Mouse (Mus musculus): ENCODE results near the gene Ssc4d. TPM values are rescaled to one million over a fixed set of nuclear protein-coding genes. Genes with fewer than 3 reads are reported as not detected.

Gene Ssc4d
- polyA plus RNA-seq, 1 experiment from 2014 or later: 2.3 TPM

DNA sequence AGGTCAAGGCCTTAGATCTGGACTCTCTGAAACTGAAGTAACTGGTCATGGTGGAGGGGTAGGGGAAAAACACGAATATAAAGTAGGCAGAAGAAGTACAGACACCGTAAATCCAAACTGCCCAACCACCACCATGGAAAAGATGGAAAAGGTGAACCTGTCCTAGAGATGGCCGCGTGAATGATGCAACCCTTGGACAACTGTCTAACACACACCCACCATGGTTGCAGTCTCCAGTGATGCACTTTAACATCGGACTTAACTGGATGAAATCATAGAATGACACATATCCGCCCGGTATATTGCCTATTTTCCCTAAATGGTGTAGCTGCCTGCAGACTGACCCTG lies 39.2 kb downstream of the Ssc4d start:
- Histone ChIP-seq H3K27me3 (replicated peaks; ENCODE audit: control insufficient read depth, insufficient read depth, low read length) (no peaks in the 10 kb centered on the region), H3K9ac (ENCODE audit: low read depth, low read length) (peak overlapping the region; percentile 49; the same call in 1 of the 2 replicates), H3K4me1 (ENCODE audit: control insufficient read depth, insufficient read depth, low read length) (peaks cover 16% of the 10 kb centered on the region), H3K4me2 (ENCODE audit: low read depth, low read length) (peak overlapping the region; percentile 45), H3K4me3 (ENCODE audit: low read length) (peak overlapping the region; percentile 78), H3K36me3 (ENCODE audit: control insufficient read depth, insufficient read depth, low read length) (no peaks in the 10 kb centered on the region), H3K27ac (ENCODE audit: low read length) (peak overlapping the region; percentile 66), H3K9me3 (ENCODE audit: control insufficient read depth, low read length) (no peaks in the 10 kb centered on the region)
- WGBS: 52% methylated on average over 7 of the region's 7 CpGs
- no peak; the same call in 1 of the 2 replicates for ATAC-seq

- under 1% methylated on average over 48 of the region's 48 CpGs for WGBS
- H3K36me3 ChIP-seq (ENCODE audit: control insufficient read depth, insufficient read depth, low read length): no peaks in the 10 kb centered on the region
- peak within 1 kb of the TSS; percentile 89 for H3K9ac ChIP-seq (ENCODE audit: low read depth, low read length)
- H3K4me2 ChIP-seq (ENCODE audit: low read depth, low read length): peak within 1 kb of the TSS; percentile 70
- no peaks in the 10 kb centered on the region for H3K9me3 ChIP-seq (ENCODE audit: control insufficient read depth, low read length)
- peak; percentile 96 for ATAC-seq
- peak within 1 kb of the TSS; percentile 98 for H3K27ac ChIP-seq (ENCODE audit: low read length)
- peaks cover 16% of the 10 kb centered on the region for H3K4me1 ChIP-seq (ENCODE audit: control insufficient read depth, insufficient read depth, low read length)
- no peaks in the 10 kb centered on the region for H3K27me3 ChIP-seq (replicated peaks; ENCODE audit: control insufficient read depth, insufficient read depth, low read length)
- peak within 1 kb of the TSS; percentile 78 for H3K4me3 ChIP-seq (ENCODE audit: low read length)
Observed at GRCm38 (mm10) chr5:135934481-135935175, 39.7 kb downstream of the Ssc4d start, which contains the start of gene Ywhag. TSS of gene Ywhag (minus strand) at chr5:135934616.

DNA sequence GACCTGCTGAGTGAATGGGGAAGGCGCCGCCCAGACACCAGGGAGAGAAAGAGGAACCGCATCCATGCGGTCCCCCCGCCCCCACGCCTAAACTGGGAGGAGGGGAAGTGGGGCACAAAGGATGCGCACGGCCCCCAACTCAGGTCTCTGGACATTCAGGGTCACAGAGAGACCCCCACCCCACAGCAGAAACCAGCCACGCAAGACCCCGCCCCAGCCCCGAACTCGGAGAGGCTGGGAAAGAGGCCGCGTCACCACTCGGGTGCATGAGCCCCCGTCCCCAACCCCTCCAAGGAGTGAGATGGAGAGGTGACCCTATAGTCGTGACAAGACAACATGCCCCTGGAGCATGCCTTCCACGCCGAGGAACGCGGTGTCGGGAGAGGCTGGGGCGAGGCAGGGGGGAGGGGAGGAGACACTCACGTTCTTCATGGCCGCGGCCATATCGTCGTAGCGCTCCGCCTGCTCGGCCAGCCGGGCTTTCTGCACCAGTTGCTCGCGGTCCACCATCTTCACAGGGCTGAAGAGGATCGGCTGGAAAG lies 40.4 kb downstream of the Ssc4d start:
- Histone ChIP-seq H3K27me3 (replicated peaks; ENCODE audit: control insufficient read depth, insufficient read depth, low read length) (no peaks in the 10 kb centered on the region), H3K4me3 (ENCODE audit: low read length) (peak overlapping the region; percentile 78), H3K36me3 (ENCODE audit: control insufficient read depth, insufficient read depth, low read length) (no peaks in the 10 kb centered on the region), H3K4me1 (ENCODE audit: control insufficient read depth, insufficient read depth, low read length) (peaks cover 16% of the 10 kb centered on the region), H3K9ac (ENCODE audit: low read depth, low read length) (peak overlapping the region; percentile 89), H3K9me3 (ENCODE audit: control insufficient read depth, low read length) (no peaks in the 10 kb centered on the region), H3K27ac (ENCODE audit: low read length) (peak overlapping the region; percentile 98), H3K4me2 (ENCODE audit: low read depth, low read length) (peak overlapping the region; percentile 70)
- peak; percentile 75 for ATAC-seq
- WGBS: under 1% methylated on average over 35 of the region's 35 CpGs

- no peaks in the 10 kb centered on the region for H3K9me3 ChIP-seq (ENCODE audit: control insufficient read depth, low read length)
- H3K27ac ChIP-seq (ENCODE audit: low read length): peak overlapping the region; percentile 98; the same call in 1 of the 2 replicates
- peaks cover 16% of the 10 kb centered on the region for H3K4me1 ChIP-seq (ENCODE audit: control insufficient read depth, insufficient read depth, low read length)
- H3K4me2 ChIP-seq (ENCODE audit: low read depth, low read length): peak overlapping the region; percentile 70
- WGBS: 6% methylated on average over 12 of the region's 12 CpGs
- H3K36me3 ChIP-seq (ENCODE audit: control insufficient read depth, insufficient read depth, low read length): no peaks in the 10 kb centered on the region
- ATAC-seq: no peak
- H3K27me3 ChIP-seq (replicated peaks; ENCODE audit: control insufficient read depth, insufficient read depth, low read length): no peaks in the 10 kb centered on the region
- peak overlapping the region; percentile 89 for H3K9ac ChIP-seq (ENCODE audit: low read depth, low read length)
- H3K4me3 ChIP-seq (ENCODE audit: low read length): peak overlapping the region; percentile 78
Observed at GRCm38 (mm10) chr5:135933222-135933899, 41.0 kb downstream of the Ssc4d start.

DNA sequence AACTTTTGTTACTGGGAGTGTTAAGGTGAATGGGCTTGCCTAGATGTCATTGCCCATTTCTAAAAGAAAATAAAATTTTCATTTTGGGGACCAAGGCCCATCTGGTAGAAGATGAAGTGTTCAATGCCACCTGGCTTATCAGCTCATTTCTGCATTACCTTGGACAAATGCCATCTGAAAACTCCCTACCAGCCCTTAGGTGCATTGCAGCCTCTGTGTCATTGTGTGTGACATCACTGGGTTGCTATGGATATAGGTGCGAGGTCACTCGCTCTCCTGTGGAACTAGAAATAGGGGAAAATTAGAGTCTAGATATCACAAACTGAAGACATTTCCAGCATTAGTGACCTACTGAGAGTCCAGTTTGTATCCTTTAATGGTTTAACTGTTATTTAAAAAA lies 42.0 kb downstream of the Ssc4d start:
- ATAC-seq: no peak
- Histone ChIP-seq H3K4me3 (ENCODE audit: low read length) (no peak overlapping the region), H3K9me3 (ENCODE audit: control insufficient read depth, low read length) (no peaks in the 10 kb centered on the region), H3K27ac (ENCODE audit: low read length) (no peak overlapping the region), H3K36me3 (ENCODE audit: control insufficient read depth, insufficient read depth, low read length) (no peaks in the 10 kb centered on the region; the same call in 1 of the 2 replicates), H3K4me1 (ENCODE audit: control insufficient read depth, insufficient read depth, low read length) (peaks cover 16% of the 10 kb centered on the region), H3K27me3 (replicated peaks; ENCODE audit: control insufficient read depth, insufficient read depth, low read length) (no peaks in the 10 kb centered on the region), H3K4me2 (ENCODE audit: low read depth, low read length) (no peak overlapping the region), H3K9ac (ENCODE audit: low read depth, low read length) (0 out of 2 replicates have a peak overlapping the region, but pooled peaks have one; percentile 33)
- 73% methylated on average over 2 of the region's 2 CpGs for WGBS

- Histone ChIP-seq H3K36me3 (ENCODE audit: control insufficient read depth, insufficient read depth, low read length) (no peaks in the 10 kb centered on the region; the same call in 1 of the 2 replicates), H3K27ac (ENCODE audit: low read length) (no peak overlapping the region), H3K4me2 (ENCODE audit: low read depth, low read length) (no peak overlapping the region), H3K27me3 (replicated peaks; ENCODE audit: control insufficient read depth, insufficient read depth, low read length) (no peaks in the 10 kb centered on the region), H3K9ac (ENCODE audit: low read depth, low read length) (no peak overlapping the region), H3K4me3 (ENCODE audit: low read length) (no peak overlapping the region), H3K4me1 (ENCODE audit: control insufficient read depth, insufficient read depth, low read length) (peaks cover 16% of the 10 kb centered on the region), H3K9me3 (ENCODE audit: control insufficient read depth, low read length) (no peaks in the 10 kb centered on the region)
- 85% methylated on average over 9 of the region's 9 CpGs for WGBS
- no peak for ATAC-seq
Observed at GRCm38 (mm10) chr5:135931526-135931925, 42.8 kb downstream of the Ssc4d start.

GRCm38 (mm10) chr5:135929685-135930424 lies 44.5 kb downstream of the Ssc4d start:
- no peak overlapping the region for H3K4me2 ChIP-seq (ENCODE audit: low read depth, low read length)
- no peaks in the 10 kb centered on the region; the same call in 1 of the 2 replicates for H3K36me3 ChIP-seq (ENCODE audit: control insufficient read depth, insufficient read depth, low read length)
- no peak overlapping the region for H3K9ac ChIP-seq (ENCODE audit: low read depth, low read length)
- H3K4me1 ChIP-seq (ENCODE audit: control insufficient read depth, insufficient read depth, low read length): peaks cover 9% of the 10 kb centered on the region
- WGBS: 74% methylated on average over 6 of the region's 6 CpGs
- no peaks in the 10 kb centered on the region for H3K9me3 ChIP-seq (ENCODE audit: control insufficient read depth, low read length)
- H3K27ac ChIP-seq (ENCODE audit: low read length): no peak overlapping the region
- no peak for ATAC-seq
- no peaks in the 10 kb centered on the region for H3K27me3 ChIP-seq (replicated peaks; ENCODE audit: control insufficient read depth, insufficient read depth, low read length)
- no peak overlapping the region for H3K4me3 ChIP-seq (ENCODE audit: low read length)

DNA sequence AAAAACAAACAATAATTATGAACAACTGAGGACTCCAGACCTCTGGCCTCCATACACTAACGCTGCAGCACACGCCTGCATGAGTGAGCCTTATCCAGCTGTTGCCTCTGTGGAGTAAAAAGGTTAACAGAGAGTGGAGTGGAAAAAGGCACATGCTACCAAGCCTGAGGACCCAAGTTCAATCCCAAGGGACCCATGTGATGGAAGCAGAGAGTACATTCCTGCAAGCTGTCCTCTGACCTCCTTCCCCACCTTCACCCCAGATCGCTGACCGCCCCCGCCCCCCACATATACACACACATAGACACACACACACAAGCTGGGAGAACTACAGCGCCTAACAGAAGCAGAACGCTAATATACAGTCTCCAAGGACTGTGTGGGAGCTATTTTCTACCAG lies 50.4 kb downstream of the Ssc4d start:
- no peak for ATAC-seq
- Histone ChIP-seq H3K9me3 (ENCODE audit: control insufficient read depth, low read length) (no peaks in the 10 kb centered on the region), H3K9ac (ENCODE audit: low read depth, low read length) (no peak overlapping the region), H3K36me3 (ENCODE audit: control insufficient read depth, insufficient read depth, low read length) (peaks cover 5% of the 10 kb centered on the region), H3K27me3 (replicated peaks; ENCODE audit: control insufficient read depth, insufficient read depth, low read length) (no peaks in the 10 kb centered on the region), H3K27ac (ENCODE audit: low read length) (no peak overlapping the region), H3K4me3 (ENCODE audit: low read length) (no peak overlapping the region), H3K4me2 (ENCODE audit: low read depth, low read length) (no peak overlapping the region), H3K4me1 (ENCODE audit: control insufficient read depth, insufficient read depth, low read length) (no peaks in the 10 kb centered on the region; the same call in 1 of the 2 replicates)
- WGBS: 91% methylated on average over 7 of the region's 7 CpGs

DNA sequence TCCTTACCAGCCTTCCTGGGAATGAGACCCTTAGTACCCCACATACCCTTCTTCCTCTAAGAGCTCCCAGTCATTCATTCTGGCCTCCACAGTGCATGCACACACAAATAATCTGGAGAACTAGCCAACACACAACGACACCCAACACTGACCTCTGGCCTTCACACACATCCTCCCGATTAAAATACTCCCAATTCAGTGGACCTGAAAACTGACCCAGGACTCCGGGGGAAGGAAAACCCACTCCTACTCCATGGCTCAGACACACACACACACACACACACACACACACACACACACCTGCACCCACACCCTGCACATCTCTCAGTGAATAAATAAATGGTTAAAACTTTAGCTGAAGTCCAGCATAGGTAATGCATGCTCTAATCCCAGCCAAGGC lies 54.4 kb downstream of the Ssc4d start:
- Histone ChIP-seq H3K4me3 (ENCODE audit: low read length) (no peak overlapping the region), H3K9me3 (ENCODE audit: control insufficient read depth, low read length) (no peaks in the 10 kb centered on the region; the same call in 1 of the 2 replicates), H3K4me1 (ENCODE audit: control insufficient read depth, insufficient read depth, low read length) (peaks cover 8% of the 10 kb centered on the region; the same call in 1 of the 2 replicates), H3K36me3 (ENCODE audit: control insufficient read depth, insufficient read depth, low read length) (peaks cover 5% of the 10 kb centered on the region; the same call in 1 of the 2 replicates), H3K9ac (ENCODE audit: low read depth, low read length) (no peak overlapping the region), H3K27ac (ENCODE audit: low read length) (no peak overlapping the region), H3K27me3 (replicated peaks; ENCODE audit: control insufficient read depth, insufficient read depth, low read length) (no peaks in the 10 kb centered on the region), H3K4me2 (ENCODE audit: low read depth, low read length) (no peak overlapping the region)
- no peak for ATAC-seq
- 96% methylated on average over 3 of the region's 3 CpGs for WGBS
